Mouse (Mus musculus) lung, postnatal 0 days (tissue): ENCODE measurements at regions not wholly inside any gene's neighbourhood (a gene's known extent, or its start where the extent isn't known, plus 50 kb on each side); places are given as distances from the start of the nearest gene placed in this dataset.

Source experiments
- ATAC-seq: fragments of 200-750 bp; cut with Nextera tagmentation; 2 replicates; pipeline ENCODE4 v1.8.0; 2017; ENCODE audit warnings: moderate library complexity
- DNase-seq: peaks from one replicate; pipeline ENCODE4 v3.0.0-alpha.2; 2016; ENCODE audit warnings: low spot score
- H3K27ac ChIP-seq: fragments of 300-500 bp; sonication (generic); 2 replicates; pipeline ENCODE4 v1.5.1; 2014; ENCODE audit warnings: antibody characterized with exemption, mild to moderate bottlenecking, low read length, mixed read lengths
- H3K27me3 ChIP-seq: fragments of 300-500 bp; sonication (generic); replicated peaks from 2 replicates; pipeline ENCODE4 v1.6.1; 2014; ENCODE audit warnings: low read length, mixed read lengths; ENCODE audit not compliant: insufficient read depth
- H3K36me3 ChIP-seq: fragments of 300-500 bp; sonication (generic); 2 replicates; pipeline ENCODE4 v1.6.1; 2014; ENCODE audit warnings: low read length, mixed read lengths; ENCODE audit not compliant: insufficient read depth
- H3K4me1 ChIP-seq: fragments of 300-500 bp; sonication (generic); 2 replicates; pipeline ENCODE4 v1.6.1; 2014; ENCODE audit warnings: antibody characterized with exemption, low read depth, low read length, mixed read lengths; ENCODE audit not compliant: insufficient read depth
- H3K4me2 ChIP-seq: fragments of 300-500 bp; sonication (generic); replicated peaks from 2 replicates; pipeline ENCODE4 v1.6.1; 2014; ENCODE audit warnings: low read depth, mild to moderate bottlenecking, low read length, moderate library complexity, mixed read lengths
- H3K4me3 ChIP-seq: fragments of 300-500 bp; sonication (generic); 2 replicates; pipeline ENCODE4 v1.5.1; 2014; ENCODE audit warnings: low read depth, low read length
- H3K9ac ChIP-seq: fragments of 300-500 bp; sonication (generic); replicated peaks from 2 replicates; pipeline ENCODE4 v1.6.1; 2014; ENCODE audit warnings: low read depth, mild to moderate bottlenecking
- H3K9me3 ChIP-seq: fragments of 300-500 bp; sonication (generic); 2 replicates; pipeline ENCODE4 v1.6.1; 2016; ENCODE audit warnings: low read length, mixed read lengths
- CTCF ChIP-seq: IDR thresholded peaks from 2 replicates; pipeline ENCODE4 v1.5.1; 2016; ENCODE audit warnings: antibody characterized with exemption, mild to moderate bottlenecking
- EP300 ChIP-seq: IDR thresholded peaks from 2 replicates; pipeline ENCODE4 v1.6.1; 2016; ENCODE audit warnings: antibody characterized with exemption, mild to moderate bottlenecking, control low read depth
- WGBS: fragments of 180-500 bp; shearing (Covaris S2); extraction: QIAGEN DNeasy Blood & Tissue Kit; methylation state at CpG from one replicate; pipeline ENCODE4 v1.1.7; 2014; 5-methylcytosine and 5-hydroxymethylcytosine counted together

GRCm38 (mm10) chr4:9113982-9114381 is 875.1 kb upstream of the Car8 start:
- no peak overlapping the region for H3K27ac ChIP-seq
- H3K27me3 ChIP-seq = no peaks in the 10 kb centered on the region
- H3K9me3 ChIP-seq = no peaks in the 10 kb centered on the region
- TF ChIP-seq CTCF = no peak
- no peak for TF ChIP-seq EP300
- ATAC-seq = no peak
- H3K4me2 ChIP-seq = no peak overlapping the region
- WGBS = 90% methylated on average over 5 of the region's 5 CpGs
- no peaks in the 10 kb centered on the region for H3K36me3 ChIP-seq
- no peak for DNase-seq
- H3K4me1 ChIP-seq = peaks cover 4% of the 10 kb centered on the region; the same call in 1 of the 2 replicates
- no peak overlapping the region for H3K4me3 ChIP-seq
- H3K9ac ChIP-seq = no peak overlapping the region

DNA sequence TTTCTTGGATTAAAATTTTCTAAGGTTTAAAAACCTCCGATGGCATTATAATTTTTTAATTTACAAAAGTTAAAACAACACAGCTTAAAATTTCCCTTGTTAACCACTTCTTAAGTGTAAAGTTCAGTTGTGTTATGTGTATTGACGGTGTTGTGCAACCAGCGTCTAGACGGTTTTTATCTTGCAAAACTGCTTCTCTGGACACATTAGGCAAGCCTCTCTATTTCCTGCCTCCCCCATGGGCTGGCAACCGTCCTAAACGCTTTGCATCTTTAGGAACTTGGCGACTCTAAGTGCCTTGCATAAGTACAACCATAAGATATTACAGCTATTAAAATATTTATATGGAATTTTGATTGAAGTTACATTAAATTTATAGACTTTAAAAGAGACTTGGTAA is 871.5 kb upstream of the Car8 start:
- TF ChIP-seq CTCF (no peak), EP300 (peak; percentile 78)
- Histone ChIP-seq H3K9ac (no peak overlapping the region), H3K27me3 (no peaks in the 10 kb centered on the region), H3K27ac (no peak overlapping the region), H3K9me3 (no peaks in the 10 kb centered on the region), H3K4me1 (no peaks in the 10 kb centered on the region), H3K4me3 (no peak overlapping the region), H3K4me2 (no peak overlapping the region), H3K36me3 (no peaks in the 10 kb centered on the region)
- peak; percentile 90 for DNase-seq
- 22% methylated on average over 7 of the region's 7 CpGs for WGBS
- peak; percentile 84 for ATAC-seq

GRCm38 (mm10) chr4:9107295-9107694 is 868.5 kb upstream of the Car8 start:
- H3K9me3 ChIP-seq = no peaks in the 10 kb centered on the region
- DNase-seq (peak; percentile 16), ATAC-seq (no peak)
- TF ChIP-seq EP300 = no peak
- no peak for TF ChIP-seq CTCF
- H3K9ac ChIP-seq = no peak overlapping the region
- H3K4me3 ChIP-seq = no peak overlapping the region
- no peaks in the 10 kb centered on the region for H3K27me3 ChIP-seq
- H3K4me1 ChIP-seq = no peaks in the 10 kb centered on the region
- H3K4me2 ChIP-seq = no peak overlapping the region
- H3K36me3 ChIP-seq = no peaks in the 10 kb centered on the region
- WGBS = 49% methylated on average over 14 of the region's 14 CpGs
- no peak overlapping the region for H3K27ac ChIP-seq

DNA sequence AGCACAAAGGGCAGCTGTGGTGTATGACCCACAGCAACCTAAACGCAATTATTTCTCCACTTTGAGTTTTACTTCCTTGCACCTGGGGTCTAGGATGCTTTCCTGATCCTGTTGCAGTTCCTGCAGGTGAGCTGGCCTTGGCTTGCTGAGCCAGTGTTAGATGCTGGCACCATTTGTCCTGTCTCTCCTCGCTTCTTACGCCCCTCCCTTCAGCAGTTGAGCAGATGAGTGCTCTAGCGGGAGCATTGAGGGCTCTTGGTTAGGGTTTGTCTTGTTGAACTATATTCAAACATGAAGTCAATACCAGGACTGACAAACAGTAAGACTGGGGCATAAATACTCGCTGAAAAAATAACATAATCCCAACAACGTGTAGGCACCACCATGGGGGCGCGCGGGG is 867.9 kb upstream of the Car8 start:
- ATAC-seq (no peak), DNase-seq (no peak)
- no peak overlapping the region for H3K27ac ChIP-seq
- 82% methylated on average over 9 of the region's 9 CpGs for WGBS
- H3K4me3 ChIP-seq = no peak overlapping the region
- H3K9ac ChIP-seq = no peak overlapping the region
- no peaks in the 10 kb centered on the region for H3K36me3 ChIP-seq
- no peak overlapping the region for H3K4me2 ChIP-seq
- no peaks in the 10 kb centered on the region for H3K9me3 ChIP-seq
- no peaks in the 10 kb centered on the region for H3K4me1 ChIP-seq
- no peaks in the 10 kb centered on the region for H3K27me3 ChIP-seq
- no peak for TF ChIP-seq EP300
- TF ChIP-seq CTCF = no peak

GRCm38 (mm10) chr4:9104657-9105056 is 865.8 kb upstream of the Car8 start:
- Histone ChIP-seq H3K4me1 (no peaks in the 10 kb centered on the region), H3K36me3 (no peaks in the 10 kb centered on the region), H3K9me3 (no peaks in the 10 kb centered on the region), H3K4me3 (no peak overlapping the region), H3K9ac (no peak overlapping the region), H3K4me2 (no peak overlapping the region), H3K27ac (no peak overlapping the region), H3K27me3 (no peaks in the 10 kb centered on the region)
- ATAC-seq (no peak), DNase-seq (no peak)
- WGBS = 65% methylated on average over 6 of the region's 6 CpGs
- no peak for TF ChIP-seq EP300
- no peak for TF ChIP-seq CTCF

- H3K9ac ChIP-seq = no peak overlapping the region
- H3K27me3 ChIP-seq = no peaks in the 10 kb centered on the region
- no peak for TF ChIP-seq EP300
- 54% methylated on average over 8 of the region's 8 CpGs for WGBS
- H3K27ac ChIP-seq = no peak overlapping the region
- H3K9me3 ChIP-seq = no peaks in the 10 kb centered on the region
- no peak for DNase-seq
- no peak for ATAC-seq
- H3K4me1 ChIP-seq = no peaks in the 10 kb centered on the region
- H3K4me2 ChIP-seq = no peak overlapping the region
- no peaks in the 10 kb centered on the region for H3K36me3 ChIP-seq
- no peak overlapping the region for H3K4me3 ChIP-seq
These were observed 865.1 kb upstream of the Car8 start for GRCm38 (mm10) chr4:9103958-9104357.
